Mouse (Mus musculus) ES-Bruce4 (cell line): ENCODE measurements around the gene Wdr17.

Experiments
- CTCF ChIP-seq: IDR thresholded peaks from one replicate; pipeline ENCODE4 v1.8.1; 2011; ENCODE audit warnings: low read depth, low read length
- POLR2A ChIP-seq: IDR thresholded peaks from one replicate; pipeline ENCODE4 v1.8.1; 2011; ENCODE audit warnings: low read length; ENCODE audit not compliant: insufficient read depth

GRCm38 (mm10) chr8:54886560-54886959 is 424 bp downstream of the Wdr17 start:
- TF ChIP-seq CTCF (no peak), POLR2A (no peak)
